9 mouse cellular contexts compared by ENCODE assay signal in genomic region chr12:73705097-73705690, GRCm38 (mm10).
DNase-seq lines count a peak whose midpoint lies in the region; ATAC-seq and TF ChIP-seq lines count a peak whose summit lies in the region.
"Had no signal": no experiment of that assay in that cellular context is flagged by ENCODE, and none has a peak within 500 bp of the region (broad histone marks: within the 10 kb centered on the region; RNA-seq: fewer than 3 reads in every experiment).

No protein-coding gene starts in this region.

- no peaks in the 10 kb centered on the region for H3K4me1 ChIP-seq in bone marrow macrophage, adult 2 months (ENCODE audit: control insufficient read depth, insufficient read depth, low read length)
- H3K4me1 ChIP-seq in forebrain, embryonic 12.5 days, result peaks cover 1% of the 10 kb centered on the region
- H3K4me1 ChIP-seq: liver, embryonic 15.5 days had no signal

- H3K9ac ChIP-seq in forebrain, embryonic 12.5 days, result no peak overlapping the region
- H3K9ac ChIP-seq: liver, embryonic 15.5 days had no signal

- H3K27ac ChIP-seq in bone marrow macrophage, adult 2 months (ENCODE audit: insufficient read depth, low read depth, low read length), result no peak overlapping the region
- no peak overlapping the region for H3K27ac ChIP-seq in forebrain, embryonic 12.5 days
- H3K27ac ChIP-seq: liver, embryonic 15.5 days had no signal

- no peak overlapping the region for H3K4me3 ChIP-seq in bone marrow macrophage, adult 2 months (ENCODE audit: insufficient read depth, low read length)
- H3K4me3 ChIP-seq in forebrain, embryonic 12.5 days (replicated peaks), result no peak overlapping the region
- H3K4me3 ChIP-seq: liver, embryonic 15.5 days had no signal

- intact Hi-C loops in heart, postnatal 14 days (cut with DNase I), result loop anchor here (1.0 to 5.0 kb wide), 4 partner anchors 227 to 587 kb away; no protein-coding TSS in a partner anchor

- 0 out of 2 replicates have a peak, but pooled peaks cover 5% of the 10 kb centered on the region for H3K27me3 ChIP-seq in forebrain, embryonic 12.5 days
- H3K27me3 ChIP-seq: liver, embryonic 15.5 days had no signal

- 0 out of 2 replicates have a peak, but pooled peaks have one; percentile 46 for ATAC-seq in forebrain, embryonic 12.5 days (ENCODE audit: low FRiP score)

- peak; percentile 65 to 77 for DNase-seq in heart, postnatal 14 days
- DNase-seq in heart, adult 9 months (ENCODE audit: low spot score in 2 of 2), result no peak
- DNase-seq in CD4-positive helper T cell, adult 2 months (ENCODE audit: low read depth, low spot score), result peak; percentile 76
- DNase-seq in kidney, adult 9 months, result peak; percentile 73
- DNase-seq in lung, postnatal 10 days, result peak; percentile 65
- DNase-seq in right cerebral cortex, adult 2 months (ENCODE audit: low spot score in 2 of 2), result peak; percentile 69 to 76

- no peaks in the 10 kb centered on the region for H3K9me3 ChIP-seq in forebrain, embryonic 12.5 days
- H3K9me3 ChIP-seq: liver, embryonic 15.5 days had no signal

- TF ChIP-seq CTCF in bone marrow macrophage, adult 2 months (IDR thresholded peaks at IDR 0.05; ENCODE audit: low read depth, low read length), result peak; percentile 29; the same call in 1 of the 2 replicates

- H3K36me3 ChIP-seq in forebrain, embryonic 12.5 days (replicated peaks), result no peaks in the 10 kb centered on the region
- H3K36me3 ChIP-seq: liver, embryonic 15.5 days had no signal

- WGBS in forebrain, embryonic 12.5 days, result 49% methylated on average over 7 of the region's 7 CpGs

- TF ChIP-seq POLR2A in bone marrow macrophage, adult 2 months (IDR thresholded peaks at IDR 0.05; ENCODE audit: borderline replicate concordance, low read depth, low read length), result no peak

- H3K4me2 ChIP-seq in forebrain, embryonic 12.5 days, result no peak overlapping the region
- H3K4me2 ChIP-seq: liver, embryonic 15.5 days had no signal

Comparison
In these comparisons a context has a peak if more than half of its experiments do, and no peak if none do; other contexts are left out.
1. DNase-seq: peak in heart, postnatal 14 days (2 of 2), CD4-positive helper T cell, adult 2 months (single experiment), kidney, adult 9 months (single experiment), lung, postnatal 10 days (single experiment) and right cerebral cortex, adult 2 months (2 of 2); none in heart, adult 9 months (0 of 2).